Mouse (Mus musculus): ENCODE measurements at regions not wholly inside any gene's neighbourhood (a gene's known extent, or its start where the extent isn't known, plus 50 kb on each side); places are given as distances from the start of the nearest gene placed in this dataset.
A peak's percentile ranks its signal among the peaks of the same experiment; 100 is the strongest.

DNA sequence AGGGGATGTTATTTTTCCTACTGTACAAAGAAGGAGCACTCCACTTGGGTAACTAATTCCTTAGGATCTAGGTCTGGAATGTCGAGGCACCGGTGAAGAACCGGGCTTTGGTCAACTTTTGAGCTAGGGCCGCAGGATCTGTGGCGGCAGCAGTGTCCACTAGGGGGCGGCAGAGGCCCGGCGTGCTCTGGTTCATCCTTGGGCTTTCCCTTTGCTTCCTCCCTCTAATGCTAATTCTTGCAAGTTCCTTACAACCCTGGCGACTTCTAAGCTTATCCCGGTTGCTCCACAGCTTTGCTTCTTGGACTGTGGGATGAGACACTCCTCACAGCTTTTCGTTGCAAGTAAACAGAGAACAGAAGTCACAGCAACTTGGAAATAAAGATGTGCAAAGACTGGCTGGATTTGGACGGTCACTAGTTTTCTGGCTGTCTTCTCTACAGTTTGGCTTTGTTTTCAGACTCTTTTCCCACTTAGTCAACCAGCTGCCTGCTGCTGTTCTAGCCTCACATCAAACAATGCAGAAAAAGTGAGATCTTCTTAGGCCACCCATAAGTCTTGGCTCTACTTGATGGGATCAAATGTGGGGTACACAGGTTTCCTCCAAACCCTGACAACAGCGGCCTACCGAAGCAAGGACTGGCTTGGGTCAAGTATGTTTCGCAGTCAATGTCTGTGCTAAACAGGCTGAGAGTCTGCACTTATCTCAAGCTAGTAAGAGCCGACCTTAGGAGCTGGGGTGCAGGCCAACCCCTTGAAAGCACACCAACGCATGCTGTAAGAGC lies 51.2 kb upstream of the Tmem72 start:
- TF ChIP-seq CTCF (IDR thresholded peaks at IDR 0.05; ENCODE audit: low read depth, low read length) (peak; percentile 88), POLR2A (IDR thresholded peaks at IDR 0.05; ENCODE audit: insufficient read depth, low read length) (no peak)

Measured in ES-Bruce4 (cell line).